Mouse (Mus musculus) C2C12 (cell line): ENCODE measurements around the gene Rpl41. TPM values are rescaled to one million over a fixed set of nuclear protein-coding genes. Genes with fewer than 3 reads are reported as not detected.

Experiments used
- H3K27me3 ChIP-seq: one replicate; pipeline ENCODE4 v1.6.1; 2011; ENCODE audit not compliant: control insufficient read depth, insufficient read depth, insufficient read length
- H3K36me3 ChIP-seq: one replicate; pipeline ENCODE4 v1.6.1; 2011; ENCODE audit not compliant: control insufficient read depth, insufficient read depth
- H3K4me3 ChIP-seq: one replicate; pipeline ENCODE4 v1.5.1; 2011; ENCODE audit warnings: mild to moderate bottlenecking, control low read depth; ENCODE audit not compliant: poor library complexity, insufficient read depth, severe bottlenecking
- H3K79me2 ChIP-seq: one replicate; pipeline ENCODE4 v1.6.1; 2011; ENCODE audit not compliant: control insufficient read depth, insufficient read depth
- H3K79me3 ChIP-seq: one replicate; pipeline ENCODE4 v1.6.1; 2011; ENCODE audit warnings: low read depth, control low read depth
- H3ac ChIP-seq: one replicate; pipeline ENCODE3; 2011; ENCODE audit warnings: low read depth; ENCODE audit not compliant: control insufficient read depth, insufficient read length
- CEBPB ChIP-seq: IDR thresholded peaks from one replicate; pipeline ENCODE4 v1.6.1; 2011; ENCODE audit warnings: low read depth, mild to moderate bottlenecking, control low read depth, moderate library complexity
- CTCF ChIP-seq: IDR thresholded peaks from one replicate; pipeline ENCODE4 v1.5.1; 2011; ENCODE audit not compliant: control insufficient read depth, insufficient read depth, insufficient read length
- FOSL1 ChIP-seq: IDR thresholded peaks from one replicate; pipeline ENCODE4 v1.8.0; 2011; ENCODE audit warnings: mild to moderate bottlenecking, low read length; ENCODE audit not compliant: poor library complexity, insufficient read depth, severe bottlenecking
- MAX ChIP-seq: IDR thresholded peaks from one replicate; pipeline ENCODE4 v1.6.1; 2011; ENCODE audit warnings: mild to moderate bottlenecking, control low read depth
- MYOD1 ChIP-seq: IDR thresholded peaks from one replicate; pipeline ENCODE4 v1.6.1; 2011; ENCODE audit warnings: low read depth; ENCODE audit not compliant: control insufficient read depth, insufficient read length
- MYOG ChIP-seq: IDR thresholded peaks from one replicate; pipeline ENCODE4 v1.6.1; 2011; ENCODE audit not compliant: control insufficient read depth, insufficient read length; ENCODE audit errors: extremely low read depth
- USF1 ChIP-seq: IDR thresholded peaks from one replicate; pipeline ENCODE4 v1.6.1; 2011; ENCODE audit warnings: low read depth, mild to moderate bottlenecking, control low read depth, moderate library complexity
- polyA plus RNA-seq: library from polyadenylated mRNA; unstranded; fragments of >200 nt; fragmentation: generic; extraction: Trizol; gene quantifications from one replicate; pipeline ENCODE4 v1.2.1, GENCODE M21; 2012; ENCODE audit warnings: missing spikeins

The Rpl41 gene
- polyA plus RNA-seq, 1 experiment, result 13,760 TPM

GRCm38 (mm10) chr10:128515044-128515443, 34.1 kb downstream of the Rpl41 start:
- peaks cover 94% of the 10 kb centered on the region for H3K36me3 ChIP-seq
- no peak overlapping the region for H3ac ChIP-seq
- no peaks in the 10 kb centered on the region for H3K79me2 ChIP-seq
- no peaks in the 10 kb centered on the region for H3K79me3 ChIP-seq
- TF ChIP-seq MAX (no peak), CEBPB (no peak), CTCF (no peak), MYOD1 (no peak), USF1 (no peak), FOSL1 (no peak), MYOG (no peak)
- H3K4me3 ChIP-seq, result no peak overlapping the region
- H3K27me3 ChIP-seq, result no peaks in the 10 kb centered on the region

- H3K4me3 ChIP-seq, result no peak overlapping the region
- no peaks in the 10 kb centered on the region for H3K79me3 ChIP-seq
- H3K79me2 ChIP-seq, result no peaks in the 10 kb centered on the region
- TF ChIP-seq MAX, result no peak
- no peak for TF ChIP-seq MYOD1
- no peak for TF ChIP-seq FOSL1
- TF ChIP-seq USF1, result no peak
- no peak for TF ChIP-seq CEBPB
- no peak for TF ChIP-seq CTCF
- TF ChIP-seq MYOG, result no peak
- no peaks in the 10 kb centered on the region for H3K27me3 ChIP-seq
- H3K36me3 ChIP-seq, result peaks cover 71% of the 10 kb centered on the region
- H3ac ChIP-seq, result no peak overlapping the region
These were observed 37.3 kb downstream of the Rpl41 start for GRCm38 (mm10) chr10:128511761-128512160.

- Histone ChIP-seq H3K36me3 (peaks cover 65% of the 10 kb centered on the region), H3K4me3 (no peak overlapping the region), H3K79me2 (no peaks in the 10 kb centered on the region)
These were observed 37.9 kb downstream of the Rpl41 start for GRCm38 (mm10) chr10:128511189-128511588.

GRCm38 (mm10) chr10:128510301-128510700, 38.8 kb downstream of the Rpl41 start:
- TF ChIP-seq FOSL1 (no peak), CEBPB (no peak), MYOD1 (no peak), MYOG (no peak), USF1 (no peak), MAX (no peak), CTCF (no peak)
- Histone ChIP-seq H3K36me3 (peaks cover 57% of the 10 kb centered on the region), H3K27me3 (no peaks in the 10 kb centered on the region), H3K79me2 (no peaks in the 10 kb centered on the region), H3K79me3 (no peaks in the 10 kb centered on the region), H3ac (no peak overlapping the region), H3K4me3 (no peak overlapping the region)

More at GRCm38 (mm10) chr10:128511189-128511588, 37.9 kb downstream of the Rpl41 start:
- Histone ChIP-seq H3K79me3 (no peaks in the 10 kb centered on the region), H3K27me3 (no peaks in the 10 kb centered on the region), H3ac (no peak overlapping the region)
- TF ChIP-seq USF1 (no peak), FOSL1 (no peak), CEBPB (no peak), MYOD1 (no peak), MYOG (no peak), MAX (no peak), CTCF (no peak)

- Histone ChIP-seq H3ac (no peak overlapping the region), H3K4me3 (no peak overlapping the region), H3K79me2 (no peaks in the 10 kb centered on the region), H3K36me3 (peaks cover 52% of the 10 kb centered on the region), H3K79me3 (no peaks in the 10 kb centered on the region), H3K27me3 (no peaks in the 10 kb centered on the region)
- TF ChIP-seq CEBPB (no peak), MAX (no peak), CTCF (no peak), USF1 (no peak), MYOG (no peak), MYOD1 (no peak), FOSL1 (no peak)
These were observed 39.3 kb downstream of the Rpl41 start for GRCm38 (mm10) chr10:128509831-128510230.
